Mouse (Mus musculus): ENCODE data around the gene Casp2. TPM values are rescaled to one million over a fixed set of nuclear protein-coding genes. Genes with fewer than 3 reads are reported as not detected.

Casp2 gene
- polyA plus RNA-seq, 1 experiment from 2014 or later, result 34.4 TPM

GRCm38 (mm10) chr6:42261524-42262170 is 3.1 kb upstream of the Casp2 start, which contains the start of gene Tmem139:
Gene Tmem139 (plus strand): TSS chr6:42261970.
- Histone ChIP-seq H3K27me3 (ENCODE audit: control insufficient read depth, insufficient read depth, low read length) (no peaks in the 10 kb centered on the region; the same call in 1 of the 2 replicates), H3K9me3 (replicated peaks; ENCODE audit: control insufficient read depth, low read length) (no peaks in the 10 kb centered on the region), H3K27ac (ENCODE audit: low read depth, low read length) (no peak within 1 kb of the TSS), H3K4me3 (ENCODE audit: low read depth, low read length) (peak within 1 kb of the TSS; percentile 0; the same call in 1 of the 2 replicates), H3K9ac (ENCODE audit: low read depth, low read length) (peak within 1 kb of the TSS; percentile 22; the same call in 1 of the 2 replicates), H3K36me3 (ENCODE audit: control insufficient read depth, insufficient read depth, low read length) (no peaks in the 10 kb centered on the region), H3K4me2 (peak within 1 kb of the TSS; percentile 34), H3K4me1 (ENCODE audit: control insufficient read depth, insufficient read depth, low read length) (peaks cover 11% of the 10 kb centered on the region)
- WGBS (ENCODE audit: insufficient replicate concordance), result 11% methylated on average over 20 of the region's 20 CpGs
- no peak for ATAC-seq (replicated peaks; ENCODE audit: insufficient number of reproducible peaks, low FRiP score, low TSS enrichment)

GRCm38 (mm10) chr6:42265391-42266330 is 876 bp downstream of the Casp2 start:
- H3K4me3 ChIP-seq (ENCODE audit: low read depth, low read length), result peak overlapping the region; percentile 89
- H3K36me3 ChIP-seq (ENCODE audit: control insufficient read depth, insufficient read depth, low read length), result peaks cover 18% of the 10 kb centered on the region
- no peaks in the 10 kb centered on the region; the same call in 1 of the 2 replicates for H3K27me3 ChIP-seq (ENCODE audit: control insufficient read depth, insufficient read depth, low read length)
- peak overlapping the region; percentile 81 for H3K27ac ChIP-seq (ENCODE audit: low read depth, low read length)
- no peak for ATAC-seq (replicated peaks; ENCODE audit: insufficient number of reproducible peaks, low FRiP score, low TSS enrichment)
- H3K9ac ChIP-seq (ENCODE audit: low read depth, low read length), result peak overlapping the region; percentile 95
- H3K9me3 ChIP-seq (replicated peaks; ENCODE audit: control insufficient read depth, low read length), result no peaks in the 10 kb centered on the region
- H3K4me2 ChIP-seq, result peak overlapping the region; percentile 77
- under 1% methylated on average over 21 of the region's 21 CpGs for WGBS (ENCODE audit: insufficient replicate concordance)
- peaks cover 11% of the 10 kb centered on the region for H3K4me1 ChIP-seq (ENCODE audit: control insufficient read depth, insufficient read depth, low read length)

GRCm38 (mm10) chr6:42270817-42271216 is 6.0 kb downstream of the Casp2 start:
- no peaks in the 10 kb centered on the region for H3K9me3 ChIP-seq (replicated peaks; ENCODE audit: control insufficient read depth, low read length)
- peaks cover 4% of the 10 kb centered on the region; the same call in 1 of the 2 replicates for H3K4me1 ChIP-seq (ENCODE audit: control insufficient read depth, insufficient read depth, low read length)
- no peak overlapping the region for H3K4me2 ChIP-seq
- H3K4me3 ChIP-seq (ENCODE audit: low read depth, low read length), result no peak overlapping the region
- peaks cover 30% of the 10 kb centered on the region for H3K36me3 ChIP-seq (ENCODE audit: control insufficient read depth, insufficient read depth, low read length)
- H3K27ac ChIP-seq (ENCODE audit: low read depth, low read length), result no peak overlapping the region
- ATAC-seq (replicated peaks; ENCODE audit: insufficient number of reproducible peaks, low FRiP score, low TSS enrichment), result no peak
- no peaks in the 10 kb centered on the region for H3K27me3 ChIP-seq (ENCODE audit: control insufficient read depth, insufficient read depth, low read length)
- H3K9ac ChIP-seq (ENCODE audit: low read depth, low read length), result no peak overlapping the region

- no peak for ATAC-seq (replicated peaks; ENCODE audit: insufficient number of reproducible peaks, low FRiP score, low TSS enrichment)
- peaks cover 47% of the 10 kb centered on the region for H3K36me3 ChIP-seq (ENCODE audit: control insufficient read depth, insufficient read depth, low read length)
- H3K9me3 ChIP-seq (replicated peaks; ENCODE audit: control insufficient read depth, low read length), result no peaks in the 10 kb centered on the region
- H3K27me3 ChIP-seq (ENCODE audit: control insufficient read depth, insufficient read depth, low read length), result no peaks in the 10 kb centered on the region
- no peak overlapping the region for H3K9ac ChIP-seq (ENCODE audit: low read depth, low read length)
- no peak overlapping the region for H3K27ac ChIP-seq (ENCODE audit: low read depth, low read length)
- H3K4me3 ChIP-seq (ENCODE audit: low read depth, low read length), result no peak overlapping the region
- no peaks in the 10 kb centered on the region for H3K4me1 ChIP-seq (ENCODE audit: control insufficient read depth, insufficient read depth, low read length)
- H3K4me2 ChIP-seq, result no peak overlapping the region
- 79% methylated on average over 2 of the region's 2 CpGs for WGBS (ENCODE audit: insufficient replicate concordance)
These were observed 11.4 kb downstream of the Casp2 start for GRCm38 (mm10) chr6:42276151-42276550.

GRCm38 (mm10) chr6:42282865-42283528 is 18.2 kb downstream of the Casp2 start:
- no peak overlapping the region for H3K4me3 ChIP-seq (ENCODE audit: low read depth, low read length)
- H3K9me3 ChIP-seq (replicated peaks; ENCODE audit: control insufficient read depth, low read length), result no peaks in the 10 kb centered on the region
- peaks cover 15% of the 10 kb centered on the region for H3K4me1 ChIP-seq (ENCODE audit: control insufficient read depth, insufficient read depth, low read length)
- peak overlapping the region; percentile 57 for H3K27ac ChIP-seq (ENCODE audit: low read depth, low read length)
- H3K9ac ChIP-seq (ENCODE audit: low read depth, low read length), result no peak overlapping the region
- H3K27me3 ChIP-seq (ENCODE audit: control insufficient read depth, insufficient read depth, low read length), result no peaks in the 10 kb centered on the region
- H3K36me3 ChIP-seq (ENCODE audit: control insufficient read depth, insufficient read depth, low read length), result peaks cover 38% of the 10 kb centered on the region
- no peak overlapping the region; the same call in 1 of the 2 replicates for H3K4me2 ChIP-seq
- ATAC-seq (replicated peaks; ENCODE audit: insufficient number of reproducible peaks, low FRiP score, low TSS enrichment), result peak; percentile 31; the same call in 1 of the 2 replicates
- 51% methylated on average over 5 of the region's 5 CpGs for WGBS (ENCODE audit: insufficient replicate concordance)

GRCm38 (mm10) chr6:42286448-42286847 is 21.7 kb downstream of the Casp2 start, which contains the start of gene Clcn1:
Gene Clcn1 (plus strand): TSS chr6:42286685.
- WGBS (ENCODE audit: insufficient replicate concordance), result 58% methylated on average over 4 of the region's 5 CpGs
- H3K9ac ChIP-seq (ENCODE audit: low read depth, low read length), result no peak within 1 kb of the TSS
- H3K36me3 ChIP-seq (ENCODE audit: control insufficient read depth, insufficient read depth, low read length), result peaks cover 14% of the 10 kb centered on the region
- H3K4me1 ChIP-seq (ENCODE audit: control insufficient read depth, insufficient read depth, low read length), result peaks cover 15% of the 10 kb centered on the region
- no peak; the same call in 1 of the 2 replicates for ATAC-seq (replicated peaks; ENCODE audit: insufficient number of reproducible peaks, low FRiP score, low TSS enrichment)
- no peak within 1 kb of the TSS for H3K4me2 ChIP-seq
- H3K27ac ChIP-seq (ENCODE audit: low read depth, low read length), result no peak within 1 kb of the TSS
- no peaks in the 10 kb centered on the region for H3K27me3 ChIP-seq (ENCODE audit: control insufficient read depth, insufficient read depth, low read length)
- no peaks in the 10 kb centered on the region for H3K9me3 ChIP-seq (replicated peaks; ENCODE audit: control insufficient read depth, low read length)
- H3K4me3 ChIP-seq (ENCODE audit: low read depth, low read length), result no peak within 1 kb of the TSS

- Histone ChIP-seq H3K4me3 (ENCODE audit: low read depth, low read length) (no peak overlapping the region), H3K4me1 (ENCODE audit: control insufficient read depth, insufficient read depth, low read length) (peaks cover 13% of the 10 kb centered on the region), H3K9me3 (replicated peaks; ENCODE audit: control insufficient read depth, low read length) (no peaks in the 10 kb centered on the region), H3K36me3 (ENCODE audit: control insufficient read depth, insufficient read depth, low read length) (peaks cover 5% of the 10 kb centered on the region), H3K27me3 (ENCODE audit: control insufficient read depth, insufficient read depth, low read length) (no peaks in the 10 kb centered on the region), H3K9ac (ENCODE audit: low read depth, low read length) (no peak overlapping the region), H3K27ac (ENCODE audit: low read depth, low read length) (no peak overlapping the region), H3K4me2 (no peak overlapping the region)
- ATAC-seq (replicated peaks; ENCODE audit: insufficient number of reproducible peaks, low FRiP score, low TSS enrichment), result no peak
These were observed 22.8 kb downstream of the Casp2 start for GRCm38 (mm10) chr6:42287562-42287961.

GRCm38 (mm10) chr6:42293327-42293726 is 28.5 kb downstream of the Casp2 start:
- WGBS (ENCODE audit: insufficient replicate concordance), result 80% methylated on average over 6 of the region's 6 CpGs
- Histone ChIP-seq H3K4me1 (ENCODE audit: control insufficient read depth, insufficient read depth, low read length) (no peaks in the 10 kb centered on the region), H3K27me3 (ENCODE audit: control insufficient read depth, insufficient read depth, low read length) (no peaks in the 10 kb centered on the region), H3K36me3 (ENCODE audit: control insufficient read depth, insufficient read depth, low read length) (no peaks in the 10 kb centered on the region), H3K4me3 (ENCODE audit: low read depth, low read length) (no peak overlapping the region), H3K9me3 (replicated peaks; ENCODE audit: control insufficient read depth, low read length) (no peaks in the 10 kb centered on the region), H3K9ac (ENCODE audit: low read depth, low read length) (no peak overlapping the region), H3K27ac (ENCODE audit: low read depth, low read length) (no peak overlapping the region), H3K4me2 (no peak overlapping the region)
- ATAC-seq (replicated peaks; ENCODE audit: insufficient number of reproducible peaks, low FRiP score, low TSS enrichment), result no peak
